Mouse (Mus musculus): ENCODE data around the gene Lhfpl5. TPM values are rescaled to one million over a fixed set of nuclear protein-coding genes. Genes with fewer than 3 reads are reported as not detected.

The Lhfpl5 gene
- polyA plus RNA-seq (2012; rRNA removed), result not detected in 2 replicates

DNA sequence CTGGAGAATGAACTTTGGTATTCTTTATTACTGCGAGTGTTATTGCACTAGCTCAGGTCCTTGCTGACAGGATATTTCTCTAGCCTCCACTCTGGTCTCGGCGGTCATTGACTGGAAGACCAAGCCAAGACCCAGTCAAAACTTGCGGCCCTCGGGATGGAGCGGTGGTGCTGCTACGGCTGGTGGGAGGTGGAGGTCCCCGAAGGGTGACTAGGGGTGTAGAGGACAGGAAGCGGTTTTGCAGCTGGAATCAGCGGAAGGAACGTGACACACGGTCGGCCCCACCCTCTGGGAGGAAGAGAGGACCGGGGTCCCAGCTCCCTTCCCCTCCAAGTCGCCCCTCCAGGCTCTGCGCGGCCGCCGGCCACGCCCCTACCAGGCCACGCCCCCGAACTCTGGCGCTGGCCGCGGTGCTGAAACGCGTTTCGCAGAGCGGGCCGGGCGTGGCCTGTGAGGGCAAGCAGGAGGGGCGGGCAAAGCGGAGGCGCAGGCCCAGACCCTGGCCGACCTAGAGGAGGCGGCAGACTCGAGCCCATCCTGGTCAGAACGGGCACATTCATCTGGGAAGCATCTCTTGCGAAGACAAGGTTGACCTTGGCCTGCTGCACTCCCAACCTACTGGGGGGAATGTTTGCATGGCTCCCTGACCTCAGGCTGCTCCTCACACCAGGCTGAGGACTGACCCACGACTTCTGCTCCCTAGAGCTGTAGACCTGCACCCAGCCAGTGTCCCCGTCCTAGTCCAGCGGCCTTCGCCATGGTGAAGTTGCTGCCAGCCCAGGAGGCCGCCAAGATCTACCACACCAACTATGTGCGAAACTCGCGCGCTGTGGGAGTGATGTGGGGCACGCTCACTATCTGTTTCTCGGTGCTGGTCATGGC, at the start of gene Lhfpl5:
Gene Lhfpl5 (plus strand): TSS at position 398 of the 882 bp plus-strand sequence.

GRCm38 (mm10) chr17:28530506-28530905, 44.9 kb upstream of the Lhfpl5 start, which contains the start of gene Armc12:
Gene Armc12, plus strand, starts transcription at chr17:28530806.

DNA sequence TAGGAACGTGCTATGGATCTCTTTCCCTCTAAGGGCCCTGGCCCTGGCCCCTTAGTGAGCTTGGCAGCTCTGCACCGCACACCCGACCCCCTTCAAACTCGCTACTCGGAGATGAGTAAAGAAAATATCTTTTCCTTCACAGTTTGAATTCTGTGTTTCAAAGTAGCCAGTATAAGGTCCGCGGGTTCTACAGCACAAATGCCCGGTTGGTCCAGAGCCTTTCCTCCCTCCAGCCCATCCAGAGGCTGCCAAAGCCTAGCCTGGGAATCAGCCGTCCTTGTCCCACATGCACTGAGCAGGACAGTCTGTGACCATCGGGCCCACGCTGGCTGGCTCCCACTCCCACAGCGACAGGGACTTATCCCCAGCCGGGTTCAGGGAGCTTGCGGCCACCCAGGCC, 26.3 kb upstream of the Lhfpl5 start, which contains the start of gene Clpsl2:
Gene Clpsl2 (plus strand): TSS at position 301 of the 400 bp plus-strand sequence.

DNA sequence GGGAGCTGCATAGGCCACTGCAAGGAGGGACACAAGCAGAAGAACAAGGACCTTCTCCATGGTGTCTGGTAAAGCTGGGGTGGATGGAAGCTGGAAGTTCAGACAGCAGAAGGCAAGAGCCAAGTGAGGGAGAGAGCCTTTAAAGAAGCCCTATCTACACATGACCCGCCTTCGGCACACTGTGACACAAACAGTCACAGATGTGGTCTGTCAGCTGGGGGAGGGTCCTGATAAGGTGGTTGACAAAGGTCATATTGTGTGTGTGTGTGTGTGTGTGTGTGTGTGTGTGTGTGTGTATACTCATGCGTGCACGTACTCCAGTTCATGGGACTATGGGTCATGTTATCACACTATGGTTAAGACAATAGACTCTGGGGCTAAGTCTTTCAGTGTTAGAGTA, 14.8 kb upstream of the Lhfpl5 start, which contains the start of gene Clps:
Gene Clps (minus strand): TSS at position 169 of the 400 bp plus-strand sequence.

DNA sequence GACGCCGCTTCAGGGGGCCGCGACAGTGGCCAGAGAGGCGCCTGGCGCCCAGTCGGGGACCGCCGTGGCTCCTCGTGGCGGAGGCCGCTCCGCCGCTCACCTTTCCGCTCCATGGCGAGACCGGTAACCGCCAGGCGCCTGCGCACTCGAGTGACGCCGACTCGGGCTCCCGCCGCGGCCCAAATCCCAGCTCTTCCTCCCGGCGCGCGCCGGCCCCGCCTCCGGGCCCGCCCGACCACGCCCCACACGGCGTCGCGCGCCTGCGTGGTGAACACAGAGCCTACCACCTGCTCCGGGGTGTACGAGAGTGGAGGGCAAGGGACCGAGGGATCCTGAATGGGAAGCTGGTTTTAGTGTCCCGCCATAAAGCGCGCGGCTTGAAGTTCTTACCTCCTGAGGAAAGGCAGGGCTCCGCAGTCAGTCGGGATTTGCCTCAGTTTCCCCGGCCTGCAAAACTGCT, 46.9 kb downstream of the Lhfpl5 start, which contains the start of gene Srpk1:
Gene Srpk1 (minus strand): TSS at position 410 of the 460 bp plus-strand sequence.

Other genes with a start within 250 kb of the Lhfpl5 start
- 1,745 and 1,892 TPM in 2 replicates for gene Rpl10a, start 247.2 kb upstream of the Lhfpl5 start, polyA plus RNA-seq (2012; rRNA removed)
- 1.8 and 1.9 TPM in 2 replicates for gene Tead3, start 224.8 kb upstream of the Lhfpl5 start, polyA plus RNA-seq (2012; rRNA removed)
- gene Tulp1, start 210.4 kb upstream of the Lhfpl5 start, polyA plus RNA-seq (2012; rRNA removed), result 0.26 and 0.28 TPM in 2 replicates
- gene Fkbp5, start 58.1 kb upstream of the Lhfpl5 start, polyA plus RNA-seq (2012; rRNA removed), result 7.8 and 8.6 TPM in 2 replicates
- gene Armc12, start 44.8 kb upstream of the Lhfpl5 start, polyA plus RNA-seq (2012; rRNA removed), result not detected in 2 replicates
- gene Clpsl2, start 26.2 kb upstream of the Lhfpl5 start, polyA plus RNA-seq (2012; rRNA removed), result not detected in 2 replicates
- gene Clps, start 14.9 kb upstream of the Lhfpl5 start, polyA plus RNA-seq (2012; rRNA removed), result 0.75 and 1.3 TPM in 2 replicates
- 13.2 and 15.8 TPM in 2 replicates for gene Srpk1, start 47.1 kb downstream of the Lhfpl5 start, polyA plus RNA-seq (2012; rRNA removed)
- gene Slc26a8, start 114.6 kb downstream of the Lhfpl5 start, polyA plus RNA-seq (2012; rRNA removed), result 0.32 and 0.38 TPM in 2 replicates
- 34.5 and 39.9 TPM in 2 replicates for gene Mapk14, start 115.7 kb downstream of the Lhfpl5 start, polyA plus RNA-seq (2012; rRNA removed)
- 0.12 and 0.16 TPM in 2 replicates for gene AC170998.1, start 150.4 kb downstream of the Lhfpl5 start, polyA plus RNA-seq (2012; rRNA removed)
- gene Mapk13, start 193.7 kb downstream of the Lhfpl5 start, polyA plus RNA-seq (2012; rRNA removed), result 1.2 and 1.7 TPM in 2 replicates
- gene Brpf3, start 225.4 kb downstream of the Lhfpl5 start, polyA plus RNA-seq (2012; rRNA removed), result 77.1 and 106 TPM in 2 replicates

Data from liver, embryonic 14 days (tissue).